13 mouse cellular contexts compared by ENCODE assay signal in the genomic region with DNA sequence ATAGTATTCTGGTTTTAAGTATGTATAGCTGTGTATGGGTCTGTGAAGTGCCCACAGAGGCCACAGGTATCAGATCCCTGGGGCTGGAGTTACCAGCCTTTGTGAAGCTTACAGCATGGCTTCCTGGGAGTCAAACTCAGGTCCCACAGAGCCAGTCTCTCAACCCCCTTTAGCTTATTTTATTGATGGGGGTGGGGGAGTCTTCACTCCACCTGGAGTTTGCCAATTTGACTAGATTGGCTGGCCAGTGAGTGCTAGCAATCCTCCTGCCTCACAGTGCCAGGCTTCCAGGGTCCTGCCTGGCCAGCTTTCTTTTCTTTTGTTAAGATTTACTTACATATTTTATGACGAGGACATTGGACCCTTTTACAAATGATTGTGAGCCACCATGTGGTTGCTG. TPM values are rescaled to one million over a fixed set of nuclear protein-coding genes. Genes with fewer than 3 reads are reported as not detected.
A peak's percentile ranks its signal among the peaks of the same experiment; 100 is the strongest.
DNase-seq lines count a peak whose midpoint lies in the region; ATAC-seq lines count a peak whose summit lies in the region.
"Had no signal": no experiment of that assay in that cellular context is flagged by ENCODE, and none has a peak within 500 bp of the region (broad histone marks: within the 10 kb centered on the region; RNA-seq: fewer than 3 reads in every experiment).

No protein-coding gene starts in this region.

- 0 out of 2 replicates have a peak, but pooled peaks cover 4% of the 10 kb centered on the region for H3K27me3 ChIP-seq in heart, embryonic 14.5 days (ENCODE audit: control insufficient read depth, insufficient read depth, low read length)
- no peaks in the 10 kb centered on the region for H3K27me3 ChIP-seq in forebrain, embryonic 14.5 days (replicated peaks; ENCODE audit: control insufficient read depth, insufficient read depth, low read length)
- no peaks in the 10 kb centered on the region for H3K27me3 ChIP-seq in hindbrain, embryonic 12.5 days
- no peaks in the 10 kb centered on the region for H3K27me3 ChIP-seq in midbrain, embryonic 16.5 days (ENCODE audit: control insufficient read depth, insufficient read depth, low read depth, low read length)

- H3K4me1 ChIP-seq in heart, embryonic 14.5 days (ENCODE audit: control insufficient read depth in 2 of 2, insufficient read depth in 2 of 2, low read length in 2 of 2) = peaks cover 6 to 19% of the 10 kb centered on the region in 2 experiments; a peak in 3 of 4 replicates
- peaks cover 20% of the 10 kb centered on the region for H3K4me1 ChIP-seq in forebrain, embryonic 14.5 days (ENCODE audit: control insufficient read depth, insufficient read depth, low read length)
- peaks cover 51% of the 10 kb centered on the region for H3K4me1 ChIP-seq in hindbrain, embryonic 12.5 days
- H3K4me1 ChIP-seq in midbrain, embryonic 16.5 days (ENCODE audit: control insufficient read depth, insufficient read depth, low read length) = peaks cover 37% of the 10 kb centered on the region

- H3K4me2 ChIP-seq in heart, embryonic 14.5 days (ENCODE audit: low read length) = peak overlapping the region; percentile 83; the same call in 1 of the 2 replicates
- peak overlapping the region; percentile 75 for H3K4me2 ChIP-seq in forebrain, embryonic 14.5 days (ENCODE audit: low read length)
- 0 out of 2 replicates have a peak overlapping the region, but pooled peaks have one; percentile 69 for H3K4me2 ChIP-seq in hindbrain, embryonic 12.5 days (replicated peaks)
- H3K4me2 ChIP-seq in midbrain, embryonic 16.5 days (ENCODE audit: low read length) = peak overlapping the region; percentile 57; the same call in 1 of the 2 replicates

- H3K9ac ChIP-seq in heart, embryonic 14.5 days (ENCODE audit: low read length) = no peak overlapping the region
- no peak overlapping the region; the same call in 1 of the 2 replicates for H3K9ac ChIP-seq in forebrain, embryonic 14.5 days (ENCODE audit: low read length)
- H3K9ac ChIP-seq in hindbrain, embryonic 12.5 days = no peak overlapping the region
- H3K9ac ChIP-seq in midbrain, embryonic 16.5 days (ENCODE audit: low read depth, low read length) = peak overlapping the region; percentile 99
- H3K9ac ChIP-seq: liver, embryonic 14.5 days had no signal

- DNase-seq in heart, adult 8-10 months (ENCODE audit: low spot score) = no peak
- DNase-seq in forebrain, embryonic 14.5 days (ENCODE audit: low spot score) = no peak
- DNase-seq in thymus, adult 18-20 months = no peak
- DNase-seq in thymus, postnatal 14 days = no peak
- DNase-seq: adrenal gland, adult 2 months; gastrocnemius, postnatal 10 days; kidney, postnatal 14 days; right cerebral cortex, postnatal 25 days had no signal

- H3K27ac ChIP-seq in heart, embryonic 14.5 days (replicated peaks in 1 of 2; ENCODE audit: control insufficient read depth in 1 of 2, insufficient read depth in 1 of 2, low read depth in 2 of 2, low read length in 2 of 2) = peak overlapping the region; percentile 70 to 90; a peak in 3 of 4 replicates
- no peak overlapping the region for H3K27ac ChIP-seq in forebrain, embryonic 14.5 days (ENCODE audit: low read depth, low read length)
- peak overlapping the region; percentile 96; the same call in 1 of the 2 replicates for H3K27ac ChIP-seq in hindbrain, embryonic 12.5 days
- H3K27ac ChIP-seq in midbrain, embryonic 16.5 days (ENCODE audit: low read length) = peak overlapping the region; percentile 98
- H3K27ac ChIP-seq: liver, embryonic 14.5 days had no signal

- H3K4me3 ChIP-seq in heart, embryonic 14.5 days (ENCODE audit: control insufficient read depth in 1 of 2, insufficient read depth in 1 of 2, low read depth in 1 of 2, low read length in 2 of 2) = no peak overlapping the region
- no peak overlapping the region for H3K4me3 ChIP-seq in forebrain, embryonic 14.5 days (ENCODE audit: low read depth, low read length)
- no peak overlapping the region for H3K4me3 ChIP-seq in hindbrain, embryonic 12.5 days
- H3K4me3 ChIP-seq in midbrain, embryonic 16.5 days (ENCODE audit: low read depth, low read length) = no peak overlapping the region
- H3K4me3 ChIP-seq: erythroblast, embryonic 14.5 days had no signal

- H3K36me3 ChIP-seq in heart, embryonic 14.5 days (ENCODE audit: control insufficient read depth, insufficient read depth, low read length) = no peaks in the 10 kb centered on the region
- H3K36me3 ChIP-seq in forebrain, embryonic 14.5 days (ENCODE audit: control insufficient read depth, insufficient read depth, low read length) = peaks cover 11% of the 10 kb centered on the region
- no peaks in the 10 kb centered on the region for H3K36me3 ChIP-seq in hindbrain, embryonic 12.5 days
- no peaks in the 10 kb centered on the region for H3K36me3 ChIP-seq in midbrain, embryonic 16.5 days (ENCODE audit: control insufficient read depth, insufficient read depth, low read length)

- WGBS in heart, embryonic 14.5 days = 67% methylated on average over 1 of the region's 1 CpGs
- 42% methylated on average over 1 of the region's 1 CpGs for WGBS in forebrain, embryonic 14.5 days
- 67% methylated on average over 1 of the region's 1 CpGs for WGBS in hindbrain, embryonic 12.5 days
- 40% methylated on average over 1 of the region's 1 CpGs for WGBS in midbrain, embryonic 16.5 days

- no peak for ATAC-seq in heart, embryonic 14.5 days (ENCODE audit: insufficient number of reproducible peaks, insufficient read depth, low FRiP score, low read depth)
- ATAC-seq in forebrain, embryonic 14.5 days = 0 out of 2 replicates have a peak, but pooled peaks have one; percentile 1
- ATAC-seq in hindbrain, embryonic 12.5 days (ENCODE audit: low FRiP score) = no peak
- ATAC-seq in midbrain, embryonic 16.5 days = no peak

- no peaks in the 10 kb centered on the region for H3K9me3 ChIP-seq in heart, embryonic 14.5 days (ENCODE audit: control insufficient read depth, low read length)
- H3K9me3 ChIP-seq in forebrain, embryonic 14.5 days (replicated peaks; ENCODE audit: control insufficient read depth, low read length) = no peaks in the 10 kb centered on the region
- no peaks in the 10 kb centered on the region for H3K9me3 ChIP-seq in hindbrain, embryonic 12.5 days (replicated peaks)
- no peaks in the 10 kb centered on the region for H3K9me3 ChIP-seq in midbrain, embryonic 16.5 days (replicated peaks; ENCODE audit: control insufficient read depth, low read length, poor library complexity, severe bottlenecking)

RNA-seq across cellular contexts. Expression of a gene that starts 16.1 kb away (rescaled TPM):
- 14.2 and 15.9 TPM in 2 replicates for polyA plus RNA-seq in heart, embryonic 14.5 days (2014; fragmentation: Nextera tagmentation; extraction: Ambion mirVana)
- 10 to 100 TPM; 59.6 to 80.5 (median 71.9) TPM for total RNA-seq in heart, adult 8-10 months (2022)
- polyA plus RNA-seq in forebrain, embryonic 14.5 days (2014; fragmentation: Nextera tagmentation; extraction: Ambion mirVana) = 15.0 and 17.7 TPM in 2 replicates
- 31.2 and 31.7 TPM in 2 replicates for polyA plus RNA-seq in hindbrain, embryonic 12.5 days (2016; fragmentation: Nextera tagmentation; extraction: Ambion mirVana)
- polyA plus RNA-seq in midbrain, embryonic 16.5 days (2015; fragmentation: Nextera tagmentation; extraction: Ambion mirVana) = 24.5 and 27.8 TPM in 2 replicates

RNA-seq across cellular contexts. Expression of a gene that starts 50.6 kb away (rescaled TPM):
- 15.1 and 16.1 TPM in 2 replicates for polyA plus RNA-seq in heart, embryonic 14.5 days (2014; fragmentation: Nextera tagmentation; extraction: Ambion mirVana)
- 10 to 100 TPM; 11.4 to 12.5 (median 11.9) TPM for total RNA-seq in heart, adult 8-10 months (2022)
- polyA plus RNA-seq in forebrain, embryonic 14.5 days (2014; fragmentation: Nextera tagmentation; extraction: Ambion mirVana) = 23.1 and 32.8 TPM in 2 replicates
- 94.4 and 97.8 TPM in 2 replicates for polyA plus RNA-seq in hindbrain, embryonic 12.5 days (2016; fragmentation: Nextera tagmentation; extraction: Ambion mirVana)
- polyA plus RNA-seq in midbrain, embryonic 16.5 days (2015; fragmentation: Nextera tagmentation; extraction: Ambion mirVana) = 9.7 and 11.5 TPM in 2 replicates
